In the genomic region with DNA sequence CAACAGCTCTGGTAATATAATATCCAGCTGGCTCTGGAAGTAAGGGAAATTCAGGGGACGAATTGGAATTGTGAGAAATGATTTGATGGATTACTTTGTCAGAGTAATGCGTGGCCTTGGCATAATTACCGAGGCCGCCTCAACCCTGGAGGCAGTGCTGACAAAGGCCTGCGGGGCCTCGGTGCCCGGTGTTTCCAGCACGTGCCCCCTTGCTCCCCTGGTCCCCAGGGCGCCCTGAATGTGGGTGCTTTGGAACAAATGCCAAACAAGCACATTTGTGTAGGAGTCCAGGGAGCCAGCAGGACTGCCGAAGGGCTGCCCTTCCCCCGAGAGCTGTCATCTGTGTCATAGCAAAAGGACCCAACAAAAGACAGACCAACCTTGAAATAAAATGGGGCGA, we compare ENCODE assay signal across 14 mouse cellular contexts.
DNase-seq lines count a peak whose midpoint lies in the region; ATAC-seq lines count a peak whose summit lies in the region.
"Had no signal": no experiment of that assay in that cellular context is flagged by ENCODE, and none has a peak within 500 bp of the region (broad histone marks: within the 10 kb centered on the region; RNA-seq: fewer than 3 reads in every experiment).

No protein-coding gene starts in this region.

- H3K27ac ChIP-seq in heart, embryonic 12.5 days (ENCODE audit: poor library complexity, severe bottlenecking): peak overlapping the region; percentile 22; the same call in 1 of the 2 replicates
- peak overlapping the region; percentile 40; the same call in 1 of the 2 replicates for H3K27ac ChIP-seq in intestine, embryonic 16.5 days (ENCODE audit: low read length)
- H3K27ac ChIP-seq: kidney, postnatal 0 days; lung, embryonic 15.5 days had no signal

- intact Hi-C loops in heart, postnatal 25 days (cut with DNase I): no loop called here

- no peak overlapping the region for H3K4me2 ChIP-seq in heart, embryonic 12.5 days
- H3K4me2 ChIP-seq in intestine, embryonic 16.5 days (ENCODE audit: low read depth, low read length): peak overlapping the region; percentile 14; the same call in 1 of the 2 replicates
- H3K4me2 ChIP-seq: lung, embryonic 15.5 days had no signal

- no peaks in the 10 kb centered on the region for H3K9me3 ChIP-seq in heart, embryonic 12.5 days (replicated peaks)
- no peaks in the 10 kb centered on the region for H3K9me3 ChIP-seq in intestine, embryonic 16.5 days (ENCODE audit: control insufficient read depth, low read length)
- H3K9me3 ChIP-seq: lung, embryonic 15.5 days had no signal

- H3K36me3 ChIP-seq in heart, embryonic 12.5 days: no peaks in the 10 kb centered on the region
- H3K36me3 ChIP-seq in intestine, embryonic 16.5 days (ENCODE audit: control insufficient read depth, insufficient read depth, low read length): no peaks in the 10 kb centered on the region
- H3K36me3 ChIP-seq: lung, embryonic 15.5 days had no signal

- H3K4me1 ChIP-seq in heart, embryonic 12.5 days (replicated peaks): peaks cover 70% of the 10 kb centered on the region
- peaks cover 43% of the 10 kb centered on the region for H3K4me1 ChIP-seq in intestine, embryonic 16.5 days (ENCODE audit: control insufficient read depth, insufficient read depth, low read length)

- no peak for ATAC-seq in heart, embryonic 12.5 days (ENCODE audit: insufficient number of reproducible peaks, low FRiP score)
- ATAC-seq in intestine, embryonic 16.5 days: no peak

- H3K9ac ChIP-seq in heart, embryonic 12.5 days: no peak overlapping the region
- H3K9ac ChIP-seq in intestine, embryonic 16.5 days (ENCODE audit: low read depth, low read length): peak overlapping the region; percentile 9; the same call in 1 of the 2 replicates
- H3K9ac ChIP-seq: lung, embryonic 15.5 days had no signal

- 68% methylated on average over 12 of the region's 12 CpGs for WGBS in heart, embryonic 12.5 days
- 46% methylated on average over 12 of the region's 12 CpGs for WGBS in intestine, embryonic 16.5 days

- DNase-seq in heart, postnatal 25 days (ENCODE audit: low spot score): no peak
- peak; percentile 21 for DNase-seq in adipocyte (ENCODE audit: low spot score)
- peak; percentile 71 for DNase-seq in adrenal gland, postnatal 25 days
- DNase-seq in left cerebral cortex, adult 9 months (ENCODE audit: low spot score in 2 of 2): no peak
- no peak for DNase-seq in frontal cortex, postnatal 25 days (ENCODE audit: low spot score in 2 of 2)
- no peak for DNase-seq in yolk sac, embryonic 10.5 days (ENCODE audit: low spot score)
- DNase-seq: cerebellum, postnatal 10 days; gastrocnemius, postnatal 36 days; layer of hippocampus, postnatal 36 days; liver had no signal

- no peak overlapping the region for H3K4me3 ChIP-seq in heart, embryonic 12.5 days
- H3K4me3 ChIP-seq in intestine, embryonic 16.5 days (ENCODE audit: low read length): no peak overlapping the region
- H3K4me3 ChIP-seq: lung, embryonic 15.5 days had no signal

- H3K27me3 ChIP-seq in heart, embryonic 12.5 days (replicated peaks): no peaks in the 10 kb centered on the region
- no peaks in the 10 kb centered on the region for H3K27me3 ChIP-seq in intestine, embryonic 16.5 days (replicated peaks; ENCODE audit: control insufficient read depth, insufficient read depth, low read length)
- H3K27me3 ChIP-seq: lung, embryonic 15.5 days had no signal

Comparison
In these comparisons a context has a peak if more than half of its experiments do, and no peak if none do; other contexts are left out.
1. DNase-seq: peak in adipocyte (single experiment) and adrenal gland, postnatal 25 days (single experiment); none in heart, postnatal 25 days (single experiment), left cerebral cortex, adult 9 months (0 of 2), frontal cortex, postnatal 25 days (0 of 2) and yolk sac, embryonic 10.5 days (single experiment).